Mouse (Mus musculus) layer of hippocampus, postnatal 10 days (tissue): ENCODE data around the gene Ssbp4. TPM values are rescaled to one million over a fixed set of nuclear protein-coding genes. Genes with fewer than 3 reads are reported as not detected.
A peak's percentile ranks its signal among the peaks of the same experiment; 100 is the strongest.

ENCODE experiments used
- DNase-seq, 2 experiments: peaks; one replicate each; pipeline ENCODE4 v3.0.0; 2021; ENCODE audit warnings: low spot score in 2 of 2
- total RNA-seq, 2 experiments: library from RNA; stranded (reverse); gene quantifications; 2 replicates each; pipeline ENCODE4 v1.2.3; 2021

Gene Ssbp4
- total RNA-seq, 2 experiments from 2014 or later: 225 to 240 TPM

DNA sequence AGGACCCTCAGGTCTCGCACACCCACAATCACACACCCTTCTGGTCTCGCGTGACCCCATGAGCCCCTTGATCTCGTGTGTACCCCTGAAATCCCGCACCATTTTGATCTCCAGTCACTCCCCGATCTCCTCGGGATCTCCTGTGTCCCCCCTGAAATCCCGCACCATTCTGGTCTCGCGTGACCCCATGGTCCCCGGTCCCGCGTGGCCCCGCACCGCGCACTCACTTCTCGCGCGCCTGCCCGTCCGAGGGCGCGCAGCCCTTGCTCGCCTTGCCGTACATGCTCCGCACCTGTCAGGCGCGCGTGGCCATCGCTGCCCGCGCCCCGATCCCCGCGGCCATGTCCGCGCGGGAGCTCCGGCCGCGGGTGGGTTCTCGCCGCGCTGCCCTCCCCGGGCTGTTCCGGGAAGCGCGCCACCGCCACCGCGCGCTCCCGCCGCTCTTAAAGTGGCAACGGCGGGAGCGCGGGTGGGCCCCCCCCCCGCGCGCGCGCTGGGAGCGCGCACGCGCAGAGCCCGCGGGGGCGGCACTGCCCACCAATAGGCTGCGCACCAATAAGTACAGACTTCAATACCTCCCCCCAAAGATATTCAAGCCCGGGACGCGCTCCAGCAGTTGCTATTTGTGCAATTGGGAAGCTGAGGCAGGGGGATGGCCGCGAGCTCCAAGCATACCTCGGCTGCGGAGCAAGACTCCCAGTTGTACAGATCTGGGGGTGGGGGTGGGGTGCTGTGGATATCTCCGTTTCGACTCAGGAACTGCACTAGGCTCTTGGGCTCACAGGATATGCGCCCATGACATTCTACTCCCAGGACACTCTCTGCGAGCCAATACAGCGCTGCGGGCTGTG lies 549 bp downstream of the Ssbp4 start:
- DNase-seq: peak; percentile 66 to 73

DNA sequence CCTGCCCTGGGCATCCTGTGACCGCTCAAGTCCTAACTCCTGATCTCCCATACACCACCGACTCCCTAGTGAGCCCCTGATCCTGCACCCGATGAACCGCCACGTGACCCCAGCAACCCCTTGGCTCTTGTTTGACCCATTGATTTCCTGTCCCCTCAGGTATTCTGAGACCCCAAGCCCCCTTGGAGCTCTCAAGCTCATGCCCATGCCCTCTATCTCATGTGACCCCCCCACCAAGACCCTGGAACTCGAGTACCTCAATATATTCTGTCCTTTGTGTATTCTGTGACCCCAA lies 1.1 kb downstream of the Ssbp4 start:
- peak; percentile 38 to 41 for DNase-seq

DNA sequence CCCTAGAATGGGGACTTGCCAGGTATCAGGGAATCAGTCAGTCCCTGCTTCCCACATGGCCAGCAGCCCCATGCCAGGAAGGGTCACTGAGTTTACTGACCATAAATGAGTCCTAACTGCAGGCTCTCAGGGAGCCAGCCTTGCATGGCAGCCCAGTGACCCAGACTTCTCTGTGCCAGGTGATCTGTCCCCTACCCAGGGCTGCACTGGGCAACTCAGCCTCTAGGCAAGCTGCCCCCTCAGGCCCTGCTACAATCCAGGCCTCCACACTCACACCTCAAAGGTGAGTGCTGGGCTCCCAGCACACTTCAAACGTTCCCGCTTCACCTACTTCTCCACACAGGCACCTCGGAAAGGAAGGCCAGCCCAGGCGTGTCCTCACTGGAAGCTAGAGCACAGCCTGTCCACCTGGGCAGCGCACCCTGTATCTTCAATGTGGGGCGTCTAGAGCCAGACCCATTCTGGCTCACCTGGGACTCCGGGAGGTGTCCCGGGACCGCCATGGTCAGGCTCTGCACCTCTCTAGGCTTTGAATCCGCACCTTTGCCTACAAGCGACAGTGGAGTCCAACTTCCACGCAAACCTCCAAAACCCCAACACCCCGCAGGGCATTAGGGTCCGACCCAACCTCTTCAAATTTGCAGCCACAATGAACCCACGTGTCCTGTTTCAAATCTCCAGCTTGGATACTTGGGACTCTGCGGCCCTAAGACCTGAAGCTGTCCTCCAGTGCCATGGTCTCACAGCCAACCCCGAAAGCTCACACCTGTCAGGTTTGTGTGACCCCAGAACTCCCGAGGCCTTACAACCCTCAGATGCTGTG lies 1.7 kb downstream of the Ssbp4 start:
- DNase-seq: no peak

DNA sequence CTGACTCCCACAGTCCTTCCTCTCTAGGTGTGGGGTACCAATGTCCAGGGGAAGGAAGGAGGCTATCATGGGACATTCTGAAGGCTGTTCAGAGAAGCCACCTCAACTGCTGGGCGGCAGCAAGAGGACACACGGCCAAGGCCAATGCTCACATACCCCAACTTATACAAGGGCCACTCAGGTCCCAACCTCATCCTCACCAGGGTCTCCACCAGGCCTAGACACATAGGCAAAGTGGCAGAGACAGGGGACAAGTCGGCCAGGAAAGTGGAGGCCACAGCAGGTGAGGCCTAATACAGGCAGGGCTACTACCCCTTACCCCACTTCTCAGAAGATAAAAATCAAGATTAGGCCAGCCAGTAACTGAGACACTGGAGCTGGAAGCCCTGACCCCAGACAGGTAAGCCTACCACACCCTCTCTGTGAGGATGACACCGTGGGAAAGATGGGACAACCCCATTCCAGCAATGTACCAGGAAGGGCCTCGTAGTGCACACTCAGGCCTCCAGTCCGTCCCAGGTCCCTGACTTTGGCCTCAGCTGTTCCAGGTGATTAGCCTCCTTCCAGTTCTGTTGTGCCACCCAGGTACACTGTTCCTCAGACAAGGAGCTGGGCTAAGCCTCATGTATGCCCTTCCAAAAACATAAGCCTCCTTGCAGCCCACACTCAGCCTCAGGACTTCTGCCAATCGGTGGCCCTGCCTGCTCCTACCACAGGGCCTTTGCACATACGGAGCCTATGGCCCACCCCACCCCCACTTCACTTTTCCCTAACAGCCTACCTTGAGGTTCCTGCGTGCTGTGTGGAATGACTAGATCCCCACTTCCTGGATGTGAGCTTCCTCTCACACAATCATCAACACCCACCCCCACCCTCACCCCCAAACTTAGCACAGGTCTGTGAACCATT lies 2.5 kb downstream of the Ssbp4 start:
- DNase-seq: no peak

DNA sequence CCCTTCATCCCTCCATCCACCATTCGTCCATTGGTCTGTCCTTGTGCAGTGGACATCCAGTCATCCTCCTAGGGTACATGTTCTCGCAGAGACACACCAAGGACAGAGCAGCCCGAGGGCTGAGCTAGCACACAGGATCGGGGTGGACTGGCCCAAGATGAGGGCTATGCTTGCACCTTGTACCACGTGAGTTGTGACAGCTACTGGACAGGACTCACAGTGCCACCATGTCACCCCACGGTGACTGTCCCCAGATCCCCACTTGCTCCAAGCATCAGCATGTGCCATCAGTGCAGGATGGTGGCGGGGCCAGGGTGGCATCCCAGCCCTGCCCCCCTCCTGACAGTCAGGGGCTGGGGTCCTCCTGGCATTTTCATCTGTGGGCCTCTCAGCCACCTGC lies 4.1 kb downstream of the Ssbp4 start:
- no peak for DNase-seq

DNA sequence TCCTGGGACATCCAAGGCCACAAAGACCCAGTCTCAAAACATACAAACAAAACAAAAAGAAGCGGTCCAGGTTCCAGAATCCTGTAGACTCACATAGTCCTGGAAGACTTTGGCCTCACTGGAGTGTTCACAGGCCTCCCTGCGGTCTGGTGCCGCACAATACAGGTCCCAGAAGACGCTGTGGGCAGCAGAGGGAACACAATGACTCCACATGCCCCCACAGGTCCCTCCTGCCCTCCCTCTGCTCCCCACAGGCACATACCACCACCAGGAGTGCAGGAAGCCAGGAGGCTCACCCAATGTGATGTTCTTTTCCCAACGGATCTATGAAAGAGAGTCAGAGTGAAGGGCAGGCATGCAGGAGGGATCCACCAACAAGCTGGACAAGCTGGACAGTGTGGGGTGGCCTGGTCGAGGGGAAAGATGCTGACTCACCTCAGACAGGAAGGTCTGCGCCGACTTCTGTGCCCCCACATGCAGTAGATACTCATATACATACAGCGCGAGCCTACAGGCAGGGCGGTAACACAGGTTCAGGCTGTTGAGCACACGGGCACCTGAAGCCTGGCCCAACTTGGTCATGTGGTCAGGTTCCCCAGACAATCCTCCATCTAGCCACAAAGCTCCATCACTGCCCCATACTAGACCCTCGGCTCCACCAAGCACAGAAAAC lies 6.4 kb downstream of the Ssbp4 start:
- DNase-seq: no peak

DNA sequence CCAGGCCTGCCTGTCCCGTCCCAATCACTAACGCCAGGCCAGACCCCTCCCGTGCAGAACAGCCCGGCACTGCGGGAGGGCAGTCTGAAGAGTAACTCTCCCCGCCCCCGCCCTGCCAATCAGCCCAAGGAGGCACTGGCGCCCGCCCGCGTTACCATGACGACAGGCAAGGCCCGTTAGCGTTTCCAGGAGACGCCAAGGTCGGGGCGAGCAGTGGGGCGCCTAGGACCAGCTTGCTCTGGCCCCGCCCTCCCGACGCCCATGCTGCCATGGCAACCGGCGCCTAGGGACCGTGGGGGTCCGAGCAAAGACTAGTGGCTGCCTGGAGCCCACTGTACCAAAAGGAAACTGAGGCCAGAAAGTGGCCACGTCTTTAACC lies 7.4 kb downstream of the Ssbp4 start:
- peak; percentile 80 to 87 for DNase-seq

DNA sequence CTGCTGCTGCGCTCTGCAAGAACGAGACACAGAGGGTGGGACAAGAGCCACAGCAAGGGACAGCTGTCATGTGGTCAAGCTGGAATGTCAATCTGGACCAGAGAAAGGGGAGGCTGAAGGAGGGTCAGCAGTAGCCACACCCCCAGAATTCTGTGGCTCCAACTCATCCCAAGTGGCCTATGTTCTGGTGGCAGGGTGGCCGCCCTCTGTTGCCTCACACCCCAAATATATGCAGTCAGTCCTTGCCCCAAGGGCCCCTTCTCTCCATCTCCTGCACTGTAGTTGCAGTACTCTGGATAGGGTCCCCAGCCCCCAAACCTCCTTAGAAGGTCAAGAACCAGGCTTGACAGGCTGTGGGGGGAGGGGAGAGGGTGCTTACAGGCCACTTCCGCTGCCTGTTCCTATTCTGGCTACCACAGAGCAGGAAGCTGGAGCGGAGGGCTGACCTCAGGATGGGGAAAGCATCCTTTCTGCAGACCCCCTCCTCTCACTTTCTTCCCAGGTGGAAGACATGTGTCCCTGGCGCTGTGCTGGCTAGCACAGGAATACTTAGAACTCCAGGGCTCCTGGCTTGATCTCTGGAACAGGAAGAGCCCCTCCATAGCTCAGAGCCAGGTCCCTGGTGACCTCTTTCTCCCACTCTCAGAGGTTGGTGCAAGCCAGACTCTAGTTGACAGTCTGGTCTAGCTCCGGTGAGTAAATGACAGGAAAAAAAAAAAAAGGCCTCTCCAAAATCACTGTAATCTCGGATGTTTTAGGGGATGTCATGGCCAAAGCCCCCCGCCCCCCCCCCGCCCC lies 8.0 kb downstream of the Ssbp4 start:
- DNase-seq: peak; percentile 30 to 52

DNA sequence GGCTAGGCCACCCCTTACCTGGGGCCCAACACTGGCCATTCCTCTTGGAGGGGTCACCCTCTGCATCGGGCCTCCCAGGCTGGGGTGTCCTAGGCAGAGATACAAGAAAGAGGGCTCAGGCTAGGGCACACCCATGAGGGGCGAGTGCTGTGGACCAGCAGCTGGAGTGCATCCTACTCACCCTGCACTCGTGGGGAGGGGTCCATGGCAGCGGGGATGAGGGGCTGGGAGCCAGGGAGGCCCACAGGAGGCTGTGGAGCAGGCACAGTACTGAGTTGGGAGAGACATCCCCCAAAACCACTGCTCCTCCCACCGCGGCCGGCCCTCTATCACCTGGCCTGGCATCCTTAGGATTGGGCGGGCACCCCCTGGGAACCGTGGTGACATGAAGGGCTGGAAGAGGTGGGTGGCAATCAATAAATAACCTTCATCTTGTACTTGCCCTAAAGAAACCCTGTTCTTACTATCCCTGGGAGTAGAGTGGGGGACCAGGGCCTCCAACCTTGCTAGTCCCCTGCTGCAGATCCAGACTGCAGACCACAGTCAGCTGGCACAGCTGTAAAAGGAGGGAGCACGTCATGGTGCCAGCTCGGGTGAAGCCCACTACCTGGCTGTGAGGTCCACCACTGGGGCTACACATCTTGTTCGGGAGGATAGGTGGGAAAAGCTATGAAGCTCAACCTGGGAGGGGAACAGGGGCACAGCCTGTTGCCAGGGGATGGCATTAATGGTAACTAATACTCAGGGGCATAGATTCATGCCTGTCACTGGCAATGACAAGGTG lies 9.0 kb downstream of the Ssbp4 start:
- DNase-seq: no peak

DNA sequence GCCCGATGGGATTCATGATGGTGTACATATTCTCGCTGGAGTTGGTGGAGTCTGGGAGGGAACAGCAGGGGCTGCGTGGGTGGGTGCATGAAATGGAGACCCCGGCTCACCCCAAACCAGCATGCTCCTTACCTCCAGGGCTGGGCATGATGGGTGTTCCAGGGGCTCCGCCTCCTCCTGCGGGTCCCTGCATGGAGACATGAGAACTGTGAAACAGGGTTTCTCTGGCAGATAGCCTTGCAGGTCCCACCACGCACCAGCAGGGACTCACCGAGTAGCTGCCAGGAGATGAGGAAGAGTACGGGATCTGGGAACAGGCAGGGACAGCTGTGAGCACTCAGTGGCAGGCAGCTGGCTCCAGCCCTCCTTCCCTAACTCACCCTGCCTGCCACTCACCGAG lies 9.9 kb downstream of the Ssbp4 start:
- peak; percentile 51 to 63 for DNase-seq

DNA sequence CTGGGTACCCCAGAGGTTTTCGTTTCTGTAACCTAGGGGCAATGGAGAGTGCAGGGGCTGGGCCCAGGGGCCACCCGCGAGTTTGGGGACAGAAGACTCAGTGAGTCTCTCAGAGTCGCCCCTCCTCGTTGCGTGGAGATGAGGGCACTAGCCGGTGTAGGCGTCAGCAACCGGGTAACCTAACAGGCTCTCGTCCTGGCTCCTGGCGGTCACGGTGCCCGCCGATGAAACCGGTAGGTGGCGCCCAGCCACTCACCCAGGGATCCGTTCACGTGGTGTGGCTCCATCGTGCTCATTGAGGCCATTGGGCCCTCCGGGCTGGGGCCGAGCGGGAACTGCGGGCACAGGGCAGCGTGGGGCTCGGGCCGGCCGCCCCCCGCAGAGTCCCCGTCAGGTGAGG lies 10.4 kb downstream of the Ssbp4 start:
- DNase-seq: peak; percentile 86 to 90

DNA sequence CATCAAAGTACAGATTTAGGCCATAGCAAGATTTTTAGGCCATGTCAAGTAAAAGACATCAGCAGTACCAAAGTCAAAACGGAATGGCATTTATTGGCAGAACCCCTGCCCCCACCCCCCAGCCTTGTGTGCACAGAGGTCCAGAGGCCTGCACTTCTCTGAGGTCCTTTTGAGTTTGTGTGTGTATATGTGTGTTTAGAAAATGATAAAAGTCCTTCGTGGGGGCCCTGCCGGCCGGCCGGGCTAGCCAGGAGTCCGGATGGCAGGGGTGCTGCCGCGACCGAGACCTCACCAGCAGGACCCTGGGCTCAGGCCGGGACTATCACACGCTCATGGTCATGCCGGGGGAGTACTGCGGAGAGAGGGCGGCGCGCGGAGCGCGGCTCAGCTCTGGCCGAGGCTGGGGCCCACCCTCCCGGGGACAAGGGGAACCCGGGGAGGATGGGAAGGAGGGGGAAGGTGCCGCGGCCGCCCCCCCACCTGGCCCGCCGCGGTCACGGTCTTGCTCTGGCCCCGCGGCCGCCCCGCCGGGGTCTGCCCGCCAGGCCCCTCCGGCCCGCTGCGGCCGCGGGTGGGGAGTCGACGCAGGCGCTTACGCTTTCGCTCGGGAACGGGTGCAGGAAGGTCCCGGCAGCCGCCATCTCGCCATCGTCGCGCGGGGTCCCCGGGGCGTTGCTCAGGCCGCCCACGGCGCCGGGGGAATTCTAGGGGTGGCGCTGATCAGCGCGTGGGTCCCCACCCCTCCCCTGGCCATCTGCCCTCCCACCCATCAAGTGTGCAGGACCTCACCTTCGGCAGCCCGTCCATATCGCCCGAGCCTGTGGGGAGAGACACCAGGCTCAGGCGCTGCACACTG lies 11.0 kb downstream of the Ssbp4 start:
- peak in 1 of 2 experiments; percentile 23 for DNase-seq

DNA sequence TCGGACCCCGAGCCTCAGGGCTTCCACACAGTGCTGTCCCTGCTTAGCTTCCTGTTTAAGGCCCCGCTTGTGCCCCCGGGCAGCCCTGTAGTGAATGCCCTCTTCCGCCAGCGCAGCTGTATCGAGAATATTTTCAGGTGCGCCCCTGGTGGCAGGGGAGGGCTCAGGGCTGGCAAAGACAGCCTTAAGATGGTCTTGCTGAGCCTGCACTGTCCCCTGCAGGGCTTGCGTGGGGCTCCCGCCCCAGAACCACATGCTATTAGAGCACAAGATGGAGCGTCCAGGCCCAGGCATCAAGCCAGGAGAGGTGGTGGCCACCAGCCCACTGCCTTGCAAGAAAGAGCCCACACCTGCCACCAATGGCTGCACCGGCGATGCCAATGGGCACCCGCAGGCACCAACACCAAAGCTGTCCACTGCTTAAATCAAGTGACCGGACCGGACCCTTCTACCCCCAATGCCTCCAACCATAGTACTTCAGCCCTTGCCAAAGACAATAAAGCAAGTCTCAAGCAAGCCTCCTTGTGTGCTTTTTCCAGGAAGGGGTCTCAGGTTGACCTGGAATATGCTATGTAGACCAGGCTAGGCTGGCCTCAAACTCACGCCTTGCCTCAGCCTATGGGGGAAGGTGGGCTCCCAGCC lies 11.8 kb downstream of the Ssbp4 start:
- peak in 1 of 2 experiments; percentile 38 for DNase-seq

DNA sequence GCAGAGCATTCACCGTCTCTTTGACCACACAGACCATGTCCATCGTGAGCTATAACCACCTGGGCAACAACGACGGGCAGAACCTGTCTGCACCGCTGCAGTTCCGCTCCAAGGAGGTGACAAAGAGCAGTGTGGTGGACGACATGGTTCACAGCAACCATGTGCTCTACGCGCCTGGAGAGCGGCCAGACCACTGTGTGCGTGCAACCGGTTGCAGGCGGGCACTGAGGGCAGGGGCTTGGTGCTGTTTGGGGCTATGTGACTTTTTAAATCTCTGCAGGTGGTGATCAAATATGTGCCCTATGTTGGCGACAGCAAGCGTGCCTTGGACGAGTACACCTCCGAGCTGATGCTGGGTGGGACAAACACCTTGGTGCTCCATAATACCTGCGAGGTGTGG lies 12.5 kb downstream of the Ssbp4 start:
- DNase-seq: no peak

DNA sequence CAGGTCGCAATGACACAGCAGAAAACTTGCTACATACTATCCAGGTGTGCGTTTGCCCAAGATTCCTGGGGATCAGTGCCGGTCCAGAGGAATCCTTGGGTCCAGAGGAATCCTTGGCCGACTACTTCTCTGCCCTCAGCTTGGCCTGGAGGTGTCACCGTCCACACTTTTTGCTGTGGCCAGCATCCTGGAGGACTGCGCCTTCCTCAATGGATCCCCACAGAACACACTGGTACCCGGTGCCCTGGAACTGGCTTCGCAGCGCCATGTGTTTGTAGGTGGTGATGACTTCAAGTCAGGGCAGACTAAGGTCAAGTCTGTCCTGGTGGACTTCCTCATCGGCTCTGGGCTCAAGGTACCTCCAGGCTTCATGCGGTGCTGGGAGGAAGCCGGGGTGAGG lies 12.9 kb downstream of the Ssbp4 start:
- DNase-seq: no peak

DNA sequence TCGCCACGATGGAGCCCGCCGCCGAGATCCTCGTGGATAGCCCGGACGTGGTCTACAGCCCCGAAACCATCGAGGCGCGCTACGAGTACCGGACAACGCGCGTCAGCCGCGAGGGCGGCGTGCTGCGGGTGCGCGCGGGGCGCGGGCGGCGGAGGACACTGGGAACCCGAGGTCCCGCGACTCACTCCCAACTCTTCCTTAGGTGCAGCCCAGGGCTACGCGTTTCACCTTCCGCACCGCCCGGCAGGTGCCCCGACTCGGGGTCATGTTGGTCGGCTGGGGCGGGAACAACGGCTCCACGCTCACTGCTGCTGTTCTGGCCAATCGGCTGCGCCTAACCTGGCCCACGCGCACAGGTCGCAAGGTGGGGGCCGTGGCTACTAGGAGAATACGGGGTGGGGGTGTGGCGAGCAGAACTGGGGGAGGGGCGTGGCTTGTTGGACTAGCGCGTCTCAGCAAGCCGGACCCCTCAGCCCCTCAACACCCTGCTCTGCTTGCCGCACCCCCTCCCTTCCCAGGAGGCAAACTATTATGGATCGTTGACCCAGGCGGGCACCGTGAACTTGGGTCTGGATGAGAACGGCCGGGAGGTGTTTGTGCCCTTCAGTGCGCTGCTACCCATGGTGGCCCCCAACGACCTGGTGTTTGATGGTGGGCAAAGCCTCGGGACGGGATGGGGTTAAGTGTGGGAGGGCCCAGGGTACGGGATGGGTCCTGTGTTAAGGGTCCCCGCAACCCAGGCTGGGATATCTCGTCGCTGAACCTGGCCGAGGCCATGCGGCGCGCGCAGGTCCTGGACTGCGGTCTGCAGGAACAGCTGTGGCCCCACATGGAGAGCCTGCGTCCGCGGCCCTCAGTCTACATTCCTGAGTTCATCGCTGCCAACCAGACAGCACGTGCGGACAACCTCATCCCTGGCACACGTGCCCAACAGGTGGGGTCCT lies 13.8 kb downstream of the Ssbp4 start:
- peak in 1 of 2 experiments; percentile 46 for DNase-seq
